9 mouse cellular contexts compared by ENCODE assay signal in genomic region chr4:149424755-149425154, GRCm38 (mm10). TPM values are rescaled to one million over a fixed set of nuclear protein-coding genes. Genes with fewer than 3 reads are reported as not detected.
A peak's percentile ranks its signal among the peaks of the same experiment; 100 is the strongest.
DNase-seq lines count a peak whose midpoint lies in the region; ATAC-seq and TF ChIP-seq lines count a peak whose summit lies in the region.
"Had no signal": no experiment of that assay in that cellular context is flagged by ENCODE, and none has a peak within 500 bp of the region (broad histone marks: within the 10 kb centered on the region; RNA-seq: fewer than 3 reads in every experiment).

No protein-coding gene starts in this region.

- TF ChIP-seq POLR2A in lung, adult 2 months (IDR thresholded peaks at IDR 0.05; ENCODE audit: borderline replicate concordance, extremely low read depth, low read depth, low read length): no peak

- peaks cover 5% of the 10 kb centered on the region for H3K4me1 ChIP-seq in lung, adult 2 months (ENCODE audit: control insufficient read depth, insufficient read depth, low read length)
- peaks cover 12% of the 10 kb centered on the region for H3K4me1 ChIP-seq in embryonic facial prominence, embryonic 14.5 days (ENCODE audit: control insufficient read depth, insufficient read depth, low read length)
- peaks cover 19% of the 10 kb centered on the region; the same call in 1 of the 2 replicates for H3K4me1 ChIP-seq in limb, embryonic 10.5 days
- peaks cover 12% of the 10 kb centered on the region; the same call in 1 of the 2 replicates for H3K4me1 ChIP-seq in neural tube, embryonic 14.5 days (ENCODE audit: control insufficient read depth, insufficient read depth, low read length)

- no peak for ATAC-seq in embryonic facial prominence, embryonic 14.5 days (ENCODE audit: low read depth)
- ATAC-seq in neural tube, embryonic 14.5 days (ENCODE audit: low read depth): no peak
- no peak for ATAC-seq in megakaryocyte-erythroid progenitor cell, adult 5-6 weeks (replicated peaks; ENCODE audit: low FRiP score, low TSS enrichment, poor library complexity, severe bottlenecking)

- no peak for DNase-seq in lung, adult 2 months
- DNase-seq in lung, postnatal 14 days: no peak
- peak; percentile 54 for DNase-seq in embryonic facial prominence, embryonic 14.5 days (ENCODE audit: low spot score)
- no peak for DNase-seq in limb, embryonic 10.5 days (ENCODE audit: low spot score)
- DNase-seq in frontal cortex, adult 2 months (ENCODE audit: extremely low spot score in 1 of 2, low spot score in 1 of 2): no peak
- DNase-seq in kidney, adult 18-20 months: no peak

- WGBS in lung, adult 2 months: 8% methylated on average over 9 of the region's 9 CpGs
- WGBS in embryonic facial prominence, embryonic 14.5 days: under 1% methylated on average over 9 of the region's 9 CpGs
- 3% methylated on average over 9 of the region's 9 CpGs for WGBS in limb, embryonic 10.5 days
- WGBS in neural tube, embryonic 14.5 days: 2% methylated on average over 9 of the region's 9 CpGs

- no peaks in the 10 kb centered on the region for H3K27me3 ChIP-seq in embryonic facial prominence, embryonic 14.5 days (replicated peaks; ENCODE audit: control insufficient read depth, insufficient read depth, low read length)
- no peaks in the 10 kb centered on the region for H3K27me3 ChIP-seq in limb, embryonic 10.5 days (ENCODE audit: low read depth, poor library complexity, severe bottlenecking)
- no peaks in the 10 kb centered on the region for H3K27me3 ChIP-seq in neural tube, embryonic 14.5 days (ENCODE audit: control insufficient read depth, insufficient read depth, low read length)

- peak overlapping the region; percentile 41 for H3K9ac ChIP-seq in embryonic facial prominence, embryonic 14.5 days (ENCODE audit: low read depth, low read length)
- H3K9ac ChIP-seq in neural tube, embryonic 14.5 days (replicated peaks; ENCODE audit: low read depth, low read length): peak overlapping the region; percentile 47

- TF ChIP-seq CTCF in lung, adult 2 months (IDR thresholded peaks at IDR 0.05; ENCODE audit: insufficient read depth, low read length): no peak

- peak overlapping the region; percentile 60 for H3K4me2 ChIP-seq in embryonic facial prominence, embryonic 14.5 days (ENCODE audit: low read depth, low read length)
- H3K4me2 ChIP-seq in neural tube, embryonic 14.5 days (ENCODE audit: low read depth, low read length): peak overlapping the region; percentile 85

- H3K4me3 ChIP-seq in lung, adult 2 months (replicated peaks; ENCODE audit: extremely low read depth, low read depth, low read length): peak overlapping the region; percentile 24
- H3K4me3 ChIP-seq in embryonic facial prominence, embryonic 14.5 days (ENCODE audit: low read depth, low read length): peak overlapping the region; percentile 92
- H3K4me3 ChIP-seq in limb, embryonic 10.5 days: peak overlapping the region; percentile 97
- H3K4me3 ChIP-seq in neural tube, embryonic 14.5 days (ENCODE audit: low read depth, low read length): peak overlapping the region; percentile 96

- no peak overlapping the region; the same call in 1 of the 2 replicates for H3K27ac ChIP-seq in embryonic facial prominence, embryonic 14.5 days (replicated peaks; ENCODE audit: low read depth, low read length)
- peak overlapping the region; percentile 57; the same call in 1 of the 2 replicates for H3K27ac ChIP-seq in limb, embryonic 10.5 days
- peak overlapping the region; percentile 29; the same call in 1 of the 2 replicates for H3K27ac ChIP-seq in neural tube, embryonic 14.5 days (ENCODE audit: low read depth, low read length)

- H3K9me3 ChIP-seq in embryonic facial prominence, embryonic 14.5 days (ENCODE audit: control insufficient read depth, low read length): no peaks in the 10 kb centered on the region
- H3K9me3 ChIP-seq in limb, embryonic 10.5 days (replicated peaks): no peaks in the 10 kb centered on the region
- H3K9me3 ChIP-seq in neural tube, embryonic 14.5 days (ENCODE audit: control insufficient read depth, low read length): no peaks in the 10 kb centered on the region

- no peaks in the 10 kb centered on the region for H3K36me3 ChIP-seq in embryonic facial prominence, embryonic 14.5 days (ENCODE audit: control insufficient read depth, insufficient read depth, low read length)
- H3K36me3 ChIP-seq in limb, embryonic 10.5 days: peaks cover 18% of the 10 kb centered on the region
- no peaks in the 10 kb centered on the region for H3K36me3 ChIP-seq in neural tube, embryonic 14.5 days (ENCODE audit: control insufficient read depth, insufficient read depth, low read length)

RNA-seq across cellular contexts. Expression of gene Ube4b, which starts 1.8 kb away (rescaled TPM):
- polyA plus RNA-seq in lung, adult 2 months (2012; rRNA removed): 51.0 and 53.3 TPM in 2 replicates
- polyA plus RNA-seq in embryonic facial prominence, embryonic 14.5 days (2014; fragmentation: Nextera tagmentation; extraction: Ambion mirVana): 42.2 and 43.7 TPM in 2 replicates
- polyA plus RNA-seq in limb, embryonic 10.5 days (2016; fragmentation: Nextera tagmentation; extraction: Ambion mirVana): 72.2 and 76.4 TPM in 2 replicates
- polyA plus RNA-seq in neural tube, embryonic 14.5 days (2014; fragmentation: Nextera tagmentation; extraction: Ambion mirVana): 55.3 and 61.8 TPM in 2 replicates
- 95.4 and 101 TPM in 2 replicates for polyA plus RNA-seq in frontal cortex, adult 2 months (2012; rRNA removed)
- 65.7 and 65.9 TPM in 2 replicates for total RNA-seq in megakaryocyte-erythroid progenitor cell, adult 5-6 weeks (2014; fragmentation: Nextera tagmentation)
- 24.1 and 34.2 TPM in 2 replicates for total RNA-seq in megakaryocyte-erythroid progenitor cell, adult 5-6 weeks (2017)

RNA-seq across cellular contexts. Expression of gene Rbp7, which starts 30.0 kb away (rescaled TPM):
- 2.1 and 2.2 TPM in 2 replicates for polyA plus RNA-seq in lung, adult 2 months (2012; rRNA removed)
- polyA plus RNA-seq in embryonic facial prominence, embryonic 14.5 days (2014; fragmentation: Nextera tagmentation; extraction: Ambion mirVana): 1.2 and 2.5 TPM in 2 replicates
- polyA plus RNA-seq in limb, embryonic 10.5 days (2016; fragmentation: Nextera tagmentation; extraction: Ambion mirVana): not detected in 2 replicates
- polyA plus RNA-seq in neural tube, embryonic 14.5 days (2014; fragmentation: Nextera tagmentation; extraction: Ambion mirVana): not detected in 2 replicates
- 0.67 and 0.82 TPM in 2 replicates for polyA plus RNA-seq in frontal cortex, adult 2 months (2012; rRNA removed)
- not detected in 2 replicates for total RNA-seq in megakaryocyte-erythroid progenitor cell, adult 5-6 weeks (2014; fragmentation: Nextera tagmentation)
- total RNA-seq in megakaryocyte-erythroid progenitor cell, adult 5-6 weeks (2017): not detected in 2 replicates
- total RNA-seq: common myeloid progenitor, adult 5-6 weeks had no signal

RNA-seq across cellular contexts. Expression of gene Tmem274, which starts 52.4 kb away (rescaled TPM):
- polyA plus RNA-seq in lung, adult 2 months (2012; rRNA removed): not detected in 2 replicates
- polyA plus RNA-seq in embryonic facial prominence, embryonic 14.5 days (2014; fragmentation: Nextera tagmentation; extraction: Ambion mirVana): not detected in 2 replicates
- polyA plus RNA-seq in limb, embryonic 10.5 days (2016; fragmentation: Nextera tagmentation; extraction: Ambion mirVana): 0.26 and 0.83 TPM in 2 replicates
- not detected in 2 replicates for polyA plus RNA-seq in neural tube, embryonic 14.5 days (2014; fragmentation: Nextera tagmentation; extraction: Ambion mirVana)
- polyA plus RNA-seq in frontal cortex, adult 2 months (2012; rRNA removed): not detected in 2 replicates
- not detected in 2 replicates for total RNA-seq in megakaryocyte-erythroid progenitor cell, adult 5-6 weeks (2014; fragmentation: Nextera tagmentation)
- not detected in 2 replicates for total RNA-seq in megakaryocyte-erythroid progenitor cell, adult 5-6 weeks (2017)
- total RNA-seq: common myeloid progenitor, adult 5-6 weeks had no signal

Comparison
In these comparisons a context has a peak if more than half of its experiments do, and no peak if none do; other contexts are left out.
1. H3K4me3 ChIP-seq: peak in every context shown above with its lines; median percentile 97 in limb, embryonic 10.5 days; 96 in neural tube, embryonic 14.5 days; 92 in embryonic facial prominence, embryonic 14.5 days; 24 in lung, adult 2 months.